Mouse (Mus musculus) heart, embryonic 13.5 days (tissue): ENCODE measurements around the gene Hnrnph2. TPM values are rescaled to one million over a fixed set of nuclear protein-coding genes. Genes with fewer than 3 reads are reported as not detected.

Experiments
- polyA plus RNA-seq: library from polyadenylated mRNA; unstranded; fragments of >200 nt; fragmentation: Nextera tagmentation; extraction: Ambion mirVana; gene quantifications from 2 replicates; pipeline ENCODE4 v1.2.1, GENCODE M21; 2015

Hnrnph2 gene
- polyA plus RNA-seq, 1 experiment from 2014 or later = 109 TPM

Other genes starting within 250 kb of the Hnrnph2 start
- 0.39 TPM in 2 replicates for gene Drp2, start 196.6 kb upstream of the Hnrnph2 start, polyA plus RNA-seq
- gene Taf7l, start 124.7 kb upstream of the Hnrnph2 start, polyA plus RNA-seq = not detected in 2 replicates
- gene Timm8a1, start 59.3 kb upstream of the Hnrnph2 start, polyA plus RNA-seq = 69.2 and 78.0 TPM in 2 replicates
- 1.4 and 2.2 TPM in 2 replicates for gene Btk, start 17.6 kb upstream of the Hnrnph2 start, polyA plus RNA-seq
- 261 and 287 TPM in 2 replicates for gene Rpl36a, start 15.5 kb upstream of the Hnrnph2 start, polyA plus RNA-seq
- 3.2 and 3.7 TPM in 2 replicates for gene Gla, start 54 bp upstream of the Hnrnph2 start, polyA plus RNA-seq
- 4.1 TPM in 2 replicates for gene Armcx4, start 85.3 kb downstream of the Hnrnph2 start, polyA plus RNA-seq
- gene Armcx1, start 116.8 kb downstream of the Hnrnph2 start, polyA plus RNA-seq = 41.0 and 46.1 TPM in 2 replicates
- gene Armcx6, start 150.2 kb downstream of the Hnrnph2 start, polyA plus RNA-seq = 18.9 and 19.0 TPM in 2 replicates
- gene Armcx3, start 155.4 kb downstream of the Hnrnph2 start, polyA plus RNA-seq = 75.1 and 82.7 TPM in 2 replicates
- gene Armcx2, start 208.0 kb downstream of the Hnrnph2 start, polyA plus RNA-seq = 61.5 and 64.3 TPM in 2 replicates